Mouse (Mus musculus) gastrocnemius, postnatal 10 days (tissue): ENCODE measurements around the gene Kpna1. TPM values are rescaled to one million over a fixed set of nuclear protein-coding genes. Genes with fewer than 3 reads are reported as not detected.
A peak's percentile ranks its signal among the peaks of the same experiment; 100 is the strongest.
"Not testable (repeated sequence)": the region's sequence is repeated elsewhere in the genome, so short reads cannot be mapped to it uniquely, and the experiment has no call there.

Experiments
- DNase-seq: peaks from one replicate; pipeline ENCODE4 v3.0.0; 2021; ENCODE audit warnings: mixed read lengths
- total RNA-seq, 2 experiments: library from RNA; stranded (reverse); gene quantifications; 2 replicates each; pipeline ENCODE4 v1.2.3; 2021

Kpna1 gene
- total RNA-seq, 2 experiments from 2014 or later = 91.4 to 93.6 TPM

GRCm38 (mm10) chr16:35992391-35992790 is 13.8 kb downstream of the Kpna1 start:
- no peak for DNase-seq

DNA sequence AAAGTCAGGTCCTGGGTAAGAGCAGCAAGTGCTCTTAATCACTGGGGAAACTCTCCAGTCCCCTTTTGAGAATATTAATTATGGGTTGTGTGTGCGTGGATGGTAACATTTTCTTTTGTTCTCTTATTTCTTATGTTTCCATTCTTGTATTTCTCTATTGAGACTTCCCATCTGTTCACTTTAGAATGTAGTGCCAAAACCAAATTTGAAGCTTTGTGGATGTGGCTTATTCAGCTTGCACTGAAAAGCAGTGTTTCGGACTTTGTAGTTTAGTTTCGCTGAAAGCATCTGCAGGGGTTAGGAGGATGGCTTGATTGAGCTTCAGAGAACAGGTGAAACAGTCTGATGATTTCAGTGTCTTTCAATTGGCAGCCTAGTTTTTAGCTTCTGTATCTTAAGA is 14.8 kb downstream of the Kpna1 start:
- no peak for DNase-seq

- not testable (repeated sequence) for DNase-seq
These were observed 20.3 kb downstream of the Kpna1 start for GRCm38 (mm10) chr16:35998852-35999251.

DNA sequence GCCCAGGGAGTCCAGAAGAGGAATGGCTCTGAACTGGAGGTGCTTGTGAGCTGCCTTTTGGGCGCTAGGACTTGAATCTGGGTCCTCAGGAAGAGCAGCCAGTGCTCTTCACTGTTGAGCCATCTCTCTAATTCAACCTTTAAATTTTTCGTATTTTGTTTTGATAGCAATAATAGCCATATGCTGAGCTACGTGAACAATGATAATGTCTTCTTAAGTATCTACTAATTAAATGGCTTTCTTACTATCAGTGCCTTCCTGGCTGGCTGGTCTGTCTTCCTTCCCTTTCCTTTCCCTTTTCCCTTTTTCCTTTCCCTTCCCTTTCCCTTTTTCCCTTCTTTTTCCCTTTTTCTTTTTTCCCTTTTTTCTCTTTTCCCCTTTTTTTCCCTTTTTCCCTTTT is 29.8 kb downstream of the Kpna1 start:
- no peak for DNase-seq

DNA sequence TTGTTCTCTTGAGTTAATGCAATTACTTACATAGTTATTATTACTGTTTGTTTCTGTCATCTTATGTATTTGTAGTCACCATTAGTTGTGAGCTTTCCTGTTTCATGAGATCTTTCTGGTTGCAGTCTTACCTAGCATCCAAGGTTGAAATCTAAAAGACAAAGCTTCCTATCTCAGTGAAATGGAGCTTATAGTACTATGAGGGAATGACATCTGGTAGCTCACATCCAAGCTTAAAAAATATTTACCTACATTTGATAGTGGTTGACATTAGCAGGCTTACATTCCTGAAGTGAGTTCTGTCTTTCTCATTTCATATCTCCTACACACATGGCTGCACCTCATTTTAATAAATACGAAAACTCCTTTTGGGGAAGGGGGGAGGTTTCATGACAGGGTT is 37.8 kb downstream of the Kpna1 start:
- no peak for DNase-seq

DNA sequence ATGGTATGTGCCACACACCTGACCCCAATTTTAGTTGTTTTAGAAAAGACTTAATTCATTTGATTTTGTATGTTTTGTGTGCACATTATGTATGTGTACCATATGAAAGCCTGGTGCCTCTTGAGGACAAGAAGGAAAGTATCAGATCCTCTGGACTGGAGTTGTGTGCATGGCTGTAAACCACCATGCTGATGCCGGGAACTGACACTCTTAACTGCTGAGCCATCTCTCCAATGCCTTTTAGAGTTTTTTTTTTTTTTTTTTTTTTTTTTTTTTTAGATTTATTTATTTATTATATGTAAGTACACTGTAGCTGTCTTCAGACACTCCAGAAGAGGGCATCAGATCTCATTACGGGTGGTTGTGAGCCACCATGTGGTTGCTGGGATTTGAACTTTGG is 49.6 kb downstream of the Kpna1 start:
- DNase-seq = not testable (repeated sequence)

DNA sequence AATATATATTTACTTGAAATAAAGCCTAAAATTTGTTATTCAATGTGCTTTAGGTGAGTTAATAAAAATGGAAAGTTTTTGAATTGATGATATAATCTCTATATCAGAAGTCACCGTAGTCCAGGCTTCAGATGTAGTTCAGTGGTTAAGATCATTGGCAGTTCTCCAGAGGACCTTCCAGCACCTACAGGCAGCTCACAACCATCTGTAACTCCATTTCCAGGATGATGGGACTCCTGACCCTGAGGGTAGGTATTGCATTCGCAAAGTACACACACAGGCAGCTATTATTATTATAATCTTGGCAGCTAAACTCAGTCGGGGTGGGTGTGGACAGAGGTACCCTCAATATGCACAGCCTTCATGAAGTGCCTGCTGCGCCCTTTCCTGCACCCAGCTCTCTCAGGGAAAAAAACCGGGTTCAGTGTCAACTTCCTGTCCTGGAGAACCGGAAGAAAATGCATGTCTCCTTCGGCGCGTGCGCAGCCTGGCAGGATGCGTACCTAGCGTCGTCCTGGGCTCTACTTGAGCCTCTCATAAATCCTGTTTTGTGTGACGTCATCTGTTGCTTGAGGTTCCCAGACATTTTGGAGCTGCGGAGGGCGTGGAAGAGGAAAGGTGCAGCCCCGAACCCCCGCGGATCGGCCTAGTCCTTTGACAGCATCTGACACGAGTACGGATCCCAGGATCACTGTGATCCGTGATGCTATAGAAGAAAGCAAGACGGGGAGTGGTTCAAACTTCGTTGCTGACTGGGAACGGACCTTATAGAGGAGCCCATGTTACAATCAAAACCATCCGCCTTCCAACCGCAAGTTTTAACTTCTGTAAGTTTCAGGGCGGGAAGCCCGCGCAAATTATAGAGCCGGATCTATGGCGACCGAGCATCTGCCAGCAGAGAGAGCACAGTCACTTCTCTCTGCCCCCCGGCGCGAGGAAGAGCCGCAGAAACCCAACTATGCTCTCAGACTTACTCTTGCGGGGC is 62.4 kb downstream of the Kpna1 start, which contains the start of gene Wdr5b:
Gene Wdr5b, plus strand, starts transcription at position 551 of the 985 bp plus-strand sequence.
- peak; percentile 80 for DNase-seq

DNA sequence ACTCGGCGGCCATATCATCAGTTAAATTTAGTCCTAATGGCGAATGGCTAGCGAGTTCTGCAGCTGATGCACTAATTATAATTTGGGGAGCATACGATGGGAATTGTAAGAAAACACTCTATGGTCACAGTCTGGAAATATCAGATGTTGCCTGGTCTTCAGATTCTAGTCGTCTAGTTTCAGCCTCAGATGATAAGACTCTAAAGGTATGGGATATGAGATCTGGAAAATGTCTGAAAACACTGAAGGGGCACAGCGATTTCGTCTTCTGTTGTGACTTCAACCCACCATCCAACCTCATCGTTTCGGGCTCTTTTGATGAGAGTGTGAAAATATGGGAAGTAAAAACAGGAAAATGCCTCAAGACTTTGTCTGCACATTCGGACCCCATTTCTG is 63.1 kb downstream of the Kpna1 start:
- DNase-seq = no peak

- DNase-seq = no peak
These were observed 64.5 kb downstream of the Kpna1 start for GRCm38 (mm10) chr16:36043073-36043472.

- no peak for DNase-seq
These were observed 65.4 kb downstream of the Kpna1 start for GRCm38 (mm10) chr16:36043964-36044363.

- no peak for DNase-seq
These were observed 69.0 kb downstream of the Kpna1 start for GRCm38 (mm10) chr16:36047538-36047937.

DNA sequence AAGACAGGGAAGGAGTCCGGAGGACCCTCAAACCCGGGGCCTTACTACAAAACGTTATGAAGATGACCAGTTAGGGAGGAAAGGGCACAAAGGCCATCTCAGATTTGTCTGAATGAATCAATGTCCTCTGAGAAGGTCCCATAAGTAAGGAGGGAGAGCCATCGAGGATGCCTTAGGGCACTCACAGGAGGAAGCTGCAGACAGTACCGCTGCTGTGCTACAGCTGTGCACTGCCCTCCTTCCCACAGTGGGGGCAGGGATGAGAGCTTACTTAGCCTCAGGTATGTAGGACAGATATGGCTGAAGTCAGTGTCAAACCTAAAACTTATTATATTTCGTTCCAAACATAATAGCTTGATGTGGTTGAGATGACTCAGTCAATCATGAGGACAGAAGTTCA is 72.9 kb downstream of the Kpna1 start:
- no peak for DNase-seq

DNA sequence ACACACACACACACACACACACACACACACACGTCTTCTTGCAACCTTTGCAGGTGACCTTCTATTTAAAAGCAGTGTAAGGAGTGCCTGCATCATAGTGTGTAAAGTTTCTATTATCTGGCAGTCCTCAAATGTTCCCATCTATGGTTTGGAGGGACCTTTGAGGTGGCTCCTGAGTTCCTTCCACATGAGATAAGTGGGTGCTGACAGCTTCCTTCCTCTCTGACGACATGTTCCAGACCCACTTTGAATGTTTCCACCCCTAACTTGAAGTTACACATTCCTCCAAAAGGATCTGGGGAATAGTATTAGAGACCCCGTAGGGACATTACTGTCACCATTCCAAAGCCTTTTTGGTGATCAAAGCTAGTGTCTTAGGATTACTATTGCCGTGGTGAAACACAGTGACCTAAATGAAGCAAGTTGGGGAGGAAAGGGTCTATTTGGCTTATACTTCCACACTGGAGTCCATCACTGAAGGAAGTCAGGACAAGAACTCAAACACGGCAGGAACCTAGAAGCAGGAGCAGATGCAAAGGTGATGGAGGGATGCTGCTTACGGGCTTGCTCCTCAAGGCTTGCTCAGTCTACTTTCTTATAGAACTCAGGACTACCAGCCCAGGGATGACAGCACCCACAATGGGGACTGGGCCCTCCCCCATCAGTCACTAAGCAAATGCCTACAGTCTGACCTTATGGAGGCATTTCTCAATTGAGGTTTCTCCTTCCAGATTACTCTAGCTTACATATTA is 75.2 kb downstream of the Kpna1 start:
- no peak for DNase-seq

DNA sequence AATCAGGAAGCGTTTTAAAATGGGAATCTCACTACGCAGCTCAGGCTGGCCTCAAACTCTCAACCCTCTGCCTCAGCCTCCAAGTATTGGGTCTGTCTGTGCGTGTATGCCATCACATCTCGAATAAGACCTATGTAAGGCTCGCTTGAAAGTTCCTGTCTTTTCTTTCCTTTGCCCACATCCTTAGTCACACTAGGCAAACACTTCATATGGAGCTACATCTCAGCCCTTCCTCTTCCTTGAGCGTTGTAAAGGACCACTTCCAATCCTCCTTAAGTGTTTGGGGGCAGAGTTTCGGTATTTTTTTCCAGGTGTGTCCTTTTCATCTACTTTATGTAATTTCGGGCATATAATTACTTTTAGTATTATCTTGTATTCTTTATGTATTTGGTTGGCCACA is 76.4 kb downstream of the Kpna1 start:
- DNase-seq = no peak

DNA sequence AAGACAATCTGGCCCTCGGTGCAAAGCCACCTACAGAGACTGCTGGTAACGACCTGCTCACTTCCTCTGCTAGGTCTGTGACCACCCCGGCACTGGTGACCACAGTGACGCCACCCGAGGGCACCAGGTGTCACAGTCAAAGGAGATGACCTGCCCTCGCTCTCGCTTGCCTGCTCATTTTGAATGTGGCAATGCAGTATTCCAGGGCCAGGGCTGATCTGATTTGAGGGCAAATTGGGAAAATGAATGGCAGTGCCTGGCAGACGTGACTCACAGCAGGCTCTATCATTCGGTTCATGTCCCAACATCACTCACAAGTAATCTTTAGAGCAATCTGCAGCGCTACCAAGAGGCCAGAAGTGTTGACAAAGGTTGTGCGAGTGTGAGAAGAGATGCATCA is 77.9 kb downstream of the Kpna1 start:
- DNase-seq = no peak

- no peak for DNase-seq
These were observed 79.5 kb downstream of the Kpna1 start for GRCm38 (mm10) chr16:36057933-36058475.

DNA sequence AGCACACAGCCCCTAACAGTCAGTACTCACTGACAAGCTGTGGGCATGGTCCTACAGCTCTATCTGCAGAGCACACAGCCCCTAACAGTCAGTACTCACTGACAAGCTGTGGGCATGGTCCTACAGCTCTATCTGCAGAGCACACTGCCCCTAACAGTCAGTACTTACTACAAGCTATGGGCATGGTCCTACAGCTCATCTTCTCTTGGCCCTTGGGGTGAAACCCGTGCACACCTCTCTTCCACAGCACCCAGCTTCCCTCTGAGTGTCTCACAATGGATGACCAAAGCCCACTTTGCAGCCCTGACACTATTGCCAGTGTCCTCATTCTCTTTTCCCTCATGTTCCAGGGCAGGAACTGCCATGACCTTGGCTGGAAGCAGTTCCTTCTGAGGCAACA is 84.0 kb downstream of the Kpna1 start:
- DNase-seq = not testable (repeated sequence)

DNA sequence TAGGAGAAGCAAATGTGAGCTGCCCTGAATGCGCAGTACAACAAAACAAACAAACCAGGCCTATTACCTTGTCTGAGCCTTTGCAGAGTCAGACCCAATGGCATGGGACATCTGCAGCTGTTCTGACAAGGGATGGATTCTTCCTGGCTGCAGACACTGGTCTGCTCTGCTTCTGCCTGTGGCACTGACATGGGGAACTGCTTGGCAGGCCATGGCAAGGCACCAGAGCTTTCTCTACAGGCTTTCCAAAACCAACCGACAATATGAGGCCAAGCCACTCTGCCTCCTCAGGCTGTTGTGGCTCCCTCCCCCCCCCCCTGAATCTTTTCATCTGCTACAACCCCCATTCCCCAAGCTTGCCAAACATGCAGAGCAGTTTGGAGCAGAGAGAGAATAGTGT is 84.8 kb downstream of the Kpna1 start:
- DNase-seq = peak; percentile 15

DNA sequence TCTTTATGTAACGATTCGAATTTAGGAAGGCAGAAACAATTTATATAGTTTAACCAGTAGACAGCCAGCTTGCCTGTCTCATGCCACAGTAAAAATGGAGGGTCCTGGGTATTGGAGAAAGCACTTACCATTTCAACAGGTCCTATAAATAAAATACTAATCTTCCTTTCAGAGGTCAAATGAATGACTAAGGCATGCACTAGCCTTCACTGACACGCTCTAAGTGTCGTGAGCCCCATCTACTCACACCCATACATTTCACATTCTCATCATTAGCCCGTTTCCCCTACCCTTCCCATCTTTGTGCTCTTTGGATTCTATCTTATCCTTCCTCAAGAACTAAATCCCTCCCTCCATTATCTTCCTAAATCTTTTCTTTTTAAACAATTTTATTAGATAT is 86.4 kb downstream of the Kpna1 start:
- no peak for DNase-seq

- no peak for DNase-seq
These were observed 89.1 kb downstream of the Kpna1 start for GRCm38 (mm10) chr16:36067694-36068093.

- DNase-seq = no peak
These were observed 89.8 kb downstream of the Kpna1 start for GRCm38 (mm10) chr16:36068356-36068755.

- DNase-seq = no peak
These were observed 91.4 kb downstream of the Kpna1 start for GRCm38 (mm10) chr16:36069819-36070575.
